Mouse (Mus musculus): ENCODE measurements around the gene Epn2. TPM values are rescaled to one million over a fixed set of nuclear protein-coding genes. Genes with fewer than 3 reads are reported as not detected.

The Epn2 gene
- polyA plus RNA-seq (2012; ENCODE audit: insufficient read depth, low replicate concordance) = 0.31 TPM in 1 of 2 replicates, not detected in the other

GRCm38 (mm10) chr11:61578983-61579877, at the start of gene Epn2:
Gene Epn2, minus strand, starts transcription at chr11:61579687.
- Histone ChIP-seq H3K36me3 (replicated peaks; ENCODE audit: low read length) (no peaks in the 10 kb centered on the region), H3K27me3 (replicated peaks) (peaks cover 86% of the 10 kb centered on the region), H3K4me3 (replicated peaks) (peak within 1 kb of the TSS; percentile 92), H3K9me3 (peaks cover 14% of the 10 kb centered on the region), H3K4me1 (peaks cover 13% of the 10 kb centered on the region)
- TF ChIP-seq GATA1 (IDR thresholded peaks at IDR 0.05; ENCODE audit: borderline replicate concordance, low read length) = no peak
- no peak for TF ChIP-seq FLI1 (IDR thresholded peaks at IDR 0.05; ENCODE audit: low read length)

- H3K9me3 ChIP-seq = peaks cover 68% of the 10 kb centered on the region
These were observed 47.0 kb upstream of the Epn2 start for GRCm38 (mm10) chr11:61626509-61626908.

DNA sequence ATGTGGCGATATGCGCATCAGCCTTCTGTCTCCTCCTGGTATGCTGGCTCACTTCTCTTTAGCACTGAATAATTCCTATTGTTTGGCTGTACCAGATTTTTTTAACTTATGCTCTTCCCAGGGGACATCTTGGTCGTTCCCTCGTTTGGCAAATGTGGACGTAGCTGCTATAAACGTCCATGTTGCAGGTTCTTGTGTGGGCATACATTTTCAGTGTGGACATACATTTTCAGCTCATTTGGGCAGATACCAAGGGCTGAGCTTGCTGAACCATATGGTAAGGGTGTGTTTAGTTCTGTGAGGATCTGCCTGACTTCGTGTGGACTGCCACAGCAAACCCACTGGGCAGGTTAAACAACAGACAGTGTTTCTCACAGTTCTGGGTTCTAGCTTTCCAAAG, 45.6 kb upstream of the Epn2 start:
- no peak overlapping the region for H3K4me3 ChIP-seq (replicated peaks)
- TF ChIP-seq GATA1 (IDR thresholded peaks at IDR 0.05; ENCODE audit: borderline replicate concordance, low read length) = no peak
- H3K36me3 ChIP-seq (replicated peaks; ENCODE audit: low read length) = no peaks in the 10 kb centered on the region
- peaks cover 4% of the 10 kb centered on the region; the same call in 1 of the 2 replicates for H3K4me1 ChIP-seq
- peaks cover 54% of the 10 kb centered on the region for H3K9me3 ChIP-seq
- peaks cover 92% of the 10 kb centered on the region for H3K27me3 ChIP-seq (replicated peaks)

More at GRCm38 (mm10) chr11:61626509-61626908, 47.0 kb upstream of the Epn2 start:
- Histone ChIP-seq H3K27me3 (replicated peaks) (peaks cover 92% of the 10 kb centered on the region), H3K4me1 (no peaks in the 10 kb centered on the region), H3K36me3 (replicated peaks; ENCODE audit: low read length) (no peaks in the 10 kb centered on the region), H3K4me3 (replicated peaks) (no peak overlapping the region)
- no peak for TF ChIP-seq FLI1 (IDR thresholded peaks at IDR 0.05; ENCODE audit: low read length)
- TF ChIP-seq GATA1 (IDR thresholded peaks at IDR 0.05; ENCODE audit: borderline replicate concordance, low read length) = no peak

- H3K9me3 ChIP-seq = peaks cover 29% of the 10 kb centered on the region
- no peaks in the 10 kb centered on the region for H3K36me3 ChIP-seq (replicated peaks; ENCODE audit: low read length)
- peaks cover 96% of the 10 kb centered on the region for H3K27me3 ChIP-seq (replicated peaks)
- peaks cover 10% of the 10 kb centered on the region for H3K4me1 ChIP-seq
- no peak for TF ChIP-seq GATA1 (IDR thresholded peaks at IDR 0.05; ENCODE audit: borderline replicate concordance, low read length)
- TF ChIP-seq FLI1 (IDR thresholded peaks at IDR 0.05; ENCODE audit: low read length) = no peak
- H3K4me3 ChIP-seq (replicated peaks) = no peak overlapping the region
These were observed 41.3 kb upstream of the Epn2 start for GRCm38 (mm10) chr11:61620762-61621161.

- peak overlapping the region; percentile 84 for H3K4me3 ChIP-seq (replicated peaks)
- H3K4me1 ChIP-seq = peaks cover 10% of the 10 kb centered on the region
- TF ChIP-seq FLI1 (IDR thresholded peaks at IDR 0.05; ENCODE audit: low read length) = no peak
- no peak for TF ChIP-seq GATA1 (IDR thresholded peaks at IDR 0.05; ENCODE audit: borderline replicate concordance, low read length)
- H3K36me3 ChIP-seq (replicated peaks; ENCODE audit: low read length) = no peaks in the 10 kb centered on the region
- peaks cover 25% of the 10 kb centered on the region for H3K9me3 ChIP-seq
- H3K27me3 ChIP-seq (replicated peaks) = peaks cover 97% of the 10 kb centered on the region
These were observed 40.8 kb upstream of the Epn2 start for GRCm38 (mm10) chr11:61620254-61620670.

GRCm38 (mm10) chr11:61619791-61620241, 40.3 kb upstream of the Epn2 start:
- no peaks in the 10 kb centered on the region for H3K36me3 ChIP-seq (replicated peaks; ENCODE audit: low read length)

DNA sequence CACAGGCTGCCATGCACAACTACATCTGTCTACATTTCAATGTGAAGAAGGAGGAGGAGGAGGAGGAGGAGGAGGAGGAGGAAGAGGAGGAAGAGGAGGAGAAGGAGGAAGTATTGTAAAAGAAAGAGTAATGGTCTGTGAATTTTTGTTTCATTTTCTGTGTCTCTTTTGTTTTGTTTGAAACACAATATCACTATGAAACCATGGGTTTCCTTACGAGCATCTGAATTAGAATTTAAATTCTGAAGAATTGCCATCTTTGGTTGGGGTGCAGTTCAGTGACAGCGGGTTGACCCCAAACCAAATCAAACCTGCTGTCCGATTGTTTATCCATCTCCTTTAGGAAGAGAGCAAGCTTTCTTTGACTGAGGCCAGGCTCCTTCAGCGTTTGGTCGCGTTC, 39.9 kb upstream of the Epn2 start:
- Histone ChIP-seq H3K27me3 (replicated peaks) (peaks cover 97% of the 10 kb centered on the region), H3K36me3 (replicated peaks; ENCODE audit: low read length) (no peaks in the 10 kb centered on the region), H3K9me3 (peaks cover 19% of the 10 kb centered on the region), H3K4me3 (replicated peaks) (no peak overlapping the region), H3K4me1 (peaks cover 10% of the 10 kb centered on the region)
- TF ChIP-seq GATA1 (IDR thresholded peaks at IDR 0.05; ENCODE audit: borderline replicate concordance, low read length) = no peak
- no peak for TF ChIP-seq FLI1 (IDR thresholded peaks at IDR 0.05; ENCODE audit: low read length)

More at GRCm38 (mm10) chr11:61619791-61620241, 40.3 kb upstream of the Epn2 start:
- TF ChIP-seq GATA1 (IDR thresholded peaks at IDR 0.05; ENCODE audit: borderline replicate concordance, low read length) = no peak
- TF ChIP-seq FLI1 (IDR thresholded peaks at IDR 0.05; ENCODE audit: low read length) = no peak
- Histone ChIP-seq H3K9me3 (peaks cover 21% of the 10 kb centered on the region), H3K4me1 (peaks cover 10% of the 10 kb centered on the region), H3K4me3 (replicated peaks) (peak overlapping the region; percentile 67), H3K27me3 (replicated peaks) (peaks cover 97% of the 10 kb centered on the region)

GRCm38 (mm10) chr11:61618571-61618970, 39.1 kb upstream of the Epn2 start:
- peaks cover 97% of the 10 kb centered on the region for H3K27me3 ChIP-seq (replicated peaks)
- no peak overlapping the region for H3K4me3 ChIP-seq (replicated peaks)
- H3K36me3 ChIP-seq (replicated peaks; ENCODE audit: low read length) = no peaks in the 10 kb centered on the region
- peaks cover 13% of the 10 kb centered on the region for H3K9me3 ChIP-seq
- TF ChIP-seq FLI1 (IDR thresholded peaks at IDR 0.05; ENCODE audit: low read length) (no peak), GATA1 (IDR thresholded peaks at IDR 0.05; ENCODE audit: borderline replicate concordance, low read length) (no peak)
- H3K4me1 ChIP-seq = peaks cover 10% of the 10 kb centered on the region

DNA sequence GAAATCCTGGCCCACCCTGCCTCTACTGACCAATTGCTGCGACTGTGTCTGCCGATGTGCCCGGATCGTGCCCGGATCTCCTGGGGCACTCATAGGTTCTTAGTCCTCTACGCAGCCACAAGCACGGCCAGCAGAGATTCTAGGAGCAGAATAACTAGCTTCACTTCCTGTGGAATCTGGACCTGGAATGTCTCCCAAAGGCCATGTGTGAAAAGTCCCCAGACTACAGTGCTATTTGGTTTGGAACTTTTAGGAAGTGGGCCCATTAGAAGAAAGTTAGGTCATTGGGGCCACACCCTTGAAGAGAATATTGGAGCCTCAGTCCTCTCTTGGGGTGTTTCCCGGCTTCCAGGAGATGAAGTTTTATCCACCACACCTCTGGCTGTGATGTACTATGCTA, 38.6 kb upstream of the Epn2 start:
- Histone ChIP-seq H3K4me1 (peaks cover 10% of the 10 kb centered on the region), H3K4me3 (replicated peaks) (no peak overlapping the region), H3K36me3 (replicated peaks; ENCODE audit: low read length) (no peaks in the 10 kb centered on the region), H3K9me3 (peaks cover 13% of the 10 kb centered on the region), H3K27me3 (replicated peaks) (peaks cover 97% of the 10 kb centered on the region)
- TF ChIP-seq GATA1 (IDR thresholded peaks at IDR 0.05; ENCODE audit: borderline replicate concordance, low read length) (no peak), FLI1 (IDR thresholded peaks at IDR 0.05; ENCODE audit: low read length) (no peak)

Measured in megakaryocyte, embryonic 14.5 days (primary cell).